Mouse (Mus musculus) left cerebral cortex, postnatal 4 days (tissue): ENCODE measurements at regions not wholly inside any gene's neighbourhood (a gene's known extent, or its start where the extent isn't known, plus 50 kb on each side); places are given as distances from the start of the nearest gene placed in this dataset.

Experiments used
- DNase-seq: peaks from one replicate; pipeline ENCODE4 v3.0.0-alpha.2; 2022
- intact Hi-C: fragments of 180-260 bp; cut with DNase I; formaldehyde crosslinking; loops from one replicate; pipeline ENCODE4 v1.15.1; 2025

DNA sequence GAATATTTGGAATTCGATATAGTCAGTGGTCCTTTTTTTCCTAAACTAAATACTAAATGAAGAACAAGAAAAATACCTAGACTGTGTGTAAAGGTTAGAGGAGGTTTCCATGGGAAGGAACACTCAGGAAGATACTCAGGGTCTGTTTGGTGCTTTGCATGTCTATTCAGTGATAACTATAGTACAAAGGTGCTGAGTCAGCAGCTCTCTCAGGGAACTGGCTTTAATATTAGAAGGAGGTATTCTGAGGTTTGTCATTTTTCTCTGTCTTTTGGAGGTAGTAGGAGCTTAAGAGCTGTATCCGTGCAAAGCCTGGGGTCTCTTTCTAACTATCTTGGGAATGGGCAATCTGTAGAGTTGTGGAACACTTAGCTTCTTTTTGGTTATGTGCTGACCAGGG is 211.3 kb upstream of the Il1rapl2 start:
- intact Hi-C loops: loop anchor here (5.0 kb wide), 1 partner anchor 48 kb away; no protein-coding TSS in a partner anchor
- DNase-seq: no peak
